Mouse (Mus musculus): ENCODE results near the gene Tapbp.

- TF ChIP-seq POLR2A (IDR thresholded peaks at IDR 0.05; ENCODE audit: insufficient read depth, low read length) (no peak), EP300 (IDR thresholded peaks at IDR 0.05; ENCODE audit: insufficient read depth, low read depth, low read length) (no peak)
Measured at GRCm38 (mm10) chr17:33874411-33874810, 41.3 kb upstream of the Tapbp start.

Data from ES-Bruce4 (cell line).